Mouse (Mus musculus): ENCODE measurements around the gene Mybpc2.

Mybpc2 gene

GRCm38 (mm10) chr7:44525126-44525832 is 823 bp upstream of the Mybpc2 start:
- no peak for DNase-seq (ENCODE audit: low read depth, low spot score)

GRCm38 (mm10) chr7:44523056-44523455 is 1.4 kb downstream of the Mybpc2 start:
- DNase-seq (ENCODE audit: low read depth, low spot score), result no peak

GRCm38 (mm10) chr7:44521710-44522109 is 2.7 kb downstream of the Mybpc2 start:
- no peak for DNase-seq (ENCODE audit: low read depth, low spot score)

GRCm38 (mm10) chr7:44520990-44521389 is 3.5 kb downstream of the Mybpc2 start:
- no peak for DNase-seq (ENCODE audit: low read depth, low spot score)

GRCm38 (mm10) chr7:44519240-44519913 is 5.1 kb downstream of the Mybpc2 start:
- DNase-seq (ENCODE audit: low read depth, low spot score), result no peak

GRCm38 (mm10) chr7:44507491-44507890 is 17.0 kb downstream of the Mybpc2 start:
- no peak for DNase-seq (ENCODE audit: low read depth, low spot score)

GRCm38 (mm10) chr7:44501563-44502115 is 22.8 kb downstream of the Mybpc2 start:
- peak; percentile 55 for DNase-seq (ENCODE audit: low read depth, low spot score)

- no peak for DNase-seq (ENCODE audit: low read depth, low spot score)
Measured at GRCm38 (mm10) chr7:44500046-44500445, 24.4 kb downstream of the Mybpc2 start.

- no peak for DNase-seq (ENCODE audit: low read depth, low spot score)
Measured at GRCm38 (mm10) chr7:44498922-44499321, 25.5 kb downstream of the Mybpc2 start.

GRCm38 (mm10) chr7:44497361-44498055 is 26.9 kb downstream of the Mybpc2 start:
- no peak for DNase-seq (ENCODE audit: low read depth, low spot score)

GRCm38 (mm10) chr7:44496771-44497109 is 27.7 kb downstream of the Mybpc2 start:
- DNase-seq (ENCODE audit: low read depth, low spot score), result no peak

- DNase-seq (ENCODE audit: low read depth, low spot score), result peak; percentile 97
Measured at GRCm38 (mm10) chr7:44495992-44496770, 28.3 kb downstream of the Mybpc2 start, which contains the start of the genes Emc10 and Fam71e1. Emc10 (minus strand) TSS chr7:44496529. Fam71e1 (plus strand) TSS chr7:44496581.

- no peak for DNase-seq (ENCODE audit: low read depth, low spot score)
Measured at GRCm38 (mm10) chr7:44495086-44495485, 29.4 kb downstream of the Mybpc2 start.

- no peak for DNase-seq (ENCODE audit: low read depth, low spot score)
Measured at GRCm38 (mm10) chr7:44494681-44495080, 29.8 kb downstream of the Mybpc2 start.

GRCm38 (mm10) chr7:44492166-44492826 is 32.2 kb downstream of the Mybpc2 start:
- no peak for DNase-seq (ENCODE audit: low read depth, low spot score)

- DNase-seq (ENCODE audit: low read depth, low spot score), result no peak
Measured at GRCm38 (mm10) chr7:44491391-44491790, 33.1 kb downstream of the Mybpc2 start.

- DNase-seq (ENCODE audit: low read depth, low spot score), result no peak
Measured at GRCm38 (mm10) chr7:44490281-44490680, 34.2 kb downstream of the Mybpc2 start.

GRCm38 (mm10) chr7:44488545-44488944 is 35.9 kb downstream of the Mybpc2 start:
- no peak for DNase-seq (ENCODE audit: low read depth, low spot score)

- no peak for DNase-seq (ENCODE audit: low read depth, low spot score)
Measured at GRCm38 (mm10) chr7:44487936-44488335, 36.5 kb downstream of the Mybpc2 start.

- no peak for DNase-seq (ENCODE audit: low read depth, low spot score)
Measured at GRCm38 (mm10) chr7:44486927-44487575, 37.4 kb downstream of the Mybpc2 start.
